Mouse (Mus musculus): Measurements from ENCODE around the gene Gm20388.

DNA sequence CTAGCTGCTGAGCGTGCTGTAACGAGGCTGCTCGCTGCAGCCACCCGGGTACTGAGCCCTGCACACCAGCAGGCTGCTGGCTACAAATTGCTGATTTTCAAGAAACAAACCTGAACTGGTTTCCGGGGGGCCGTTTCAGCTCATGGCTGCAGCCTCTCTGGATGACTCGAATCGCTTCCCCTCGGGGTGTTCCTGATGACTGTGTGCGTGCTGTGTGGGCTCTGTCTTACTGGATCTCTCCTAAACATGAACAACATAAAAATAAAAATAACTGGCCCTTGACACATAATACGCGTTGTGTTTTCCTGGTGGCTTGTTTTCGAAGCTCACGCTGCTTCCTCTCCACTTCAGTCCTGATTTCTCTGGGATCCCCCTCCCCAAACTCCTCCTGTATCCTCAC, 1168.1 kb downstream of the Gm20388 start:
- TF ChIP-seq EP300 (IDR thresholded peaks at IDR 0.05; ENCODE audit: low read depth) (no peak), CTCF (IDR thresholded peaks at IDR 0.05; ENCODE audit: low read depth) (no peak)

Data from liver, embryonic 14.5 days (tissue).